Mouse (Mus musculus) kidney, embryonic 16.5 days (tissue): Measurements from ENCODE around the gene Ccdc136. TPM values are rescaled to one million over a fixed set of nuclear protein-coding genes. Genes with fewer than 3 reads are reported as not detected.

Source experiments
- ATAC-seq: fragments of 200-750 bp; cut with Nextera tagmentation; 2 replicates; pipeline ENCODE4 v1.8.0; 2017; ENCODE audit warnings: moderate TSS enrichment; ENCODE audit not compliant: low FRiP score, low TSS enrichment
- H3K27ac ChIP-seq: fragments of 300-500 bp; sonication (generic); 2 replicates; pipeline ENCODE4 v1.5.1; 2014; ENCODE audit warnings: low read length
- H3K27me3 ChIP-seq: fragments of 300-500 bp; sonication (generic); 2 replicates; pipeline ENCODE4 v1.6.1; 2014; ENCODE audit warnings: low read length, control low read depth, mixed read lengths; ENCODE audit not compliant: insufficient read depth
- H3K36me3 ChIP-seq: fragments of 300-500 bp; sonication (generic); 2 replicates; pipeline ENCODE4 v1.6.1; 2014; ENCODE audit warnings: low read length, control low read depth, mixed read lengths; ENCODE audit not compliant: insufficient read depth
- H3K4me1 ChIP-seq: fragments of 300-500 bp; sonication (generic); 2 replicates; pipeline ENCODE4 v1.6.1; 2014; ENCODE audit warnings: low read length, control low read depth, mixed read lengths; ENCODE audit not compliant: insufficient read depth
- H3K4me2 ChIP-seq: fragments of 300-500 bp; sonication (generic); replicated peaks from 2 replicates; pipeline ENCODE4 v1.6.1; 2014; ENCODE audit warnings: low read depth, low read length
- H3K4me3 ChIP-seq: fragments of 300-500 bp; sonication (generic); 2 replicates; pipeline ENCODE4 v1.5.1; 2014; ENCODE audit warnings: mild to moderate bottlenecking, low read length
- H3K9ac ChIP-seq: fragments of 300-500 bp; sonication (generic); replicated peaks from 2 replicates; pipeline ENCODE4 v1.6.1; 2014; ENCODE audit warnings: low read length
- H3K9me3 ChIP-seq: fragments of 300-500 bp; sonication (generic); 2 replicates; pipeline ENCODE4 v1.6.1; 2016; ENCODE audit warnings: low read length, control low read depth
- WGBS: fragments of 180-500 bp; shearing (Covaris S2); extraction: QIAGEN DNeasy Blood & Tissue Kit; methylation state at CpG from one replicate; pipeline ENCODE4 v1.1.7; 2014; 5-methylcytosine and 5-hydroxymethylcytosine counted together
- polyA plus RNA-seq: library from polyadenylated mRNA; unstranded; fragments of >200 nt; fragmentation: Nextera tagmentation; extraction: Ambion mirVana; gene quantifications from 2 replicates; pipeline ENCODE4 v1.2.1, GENCODE M21; 2015

The Ccdc136 gene
- polyA plus RNA-seq, 1 experiment from 2014 or later: 20.2 TPM

GRCm38 (mm10) chr6:29450667-29451066 lies 54.6 kb downstream of the Ccdc136 start:
- Histone ChIP-seq H3K9ac (no peak overlapping the region), H3K27me3 (no peaks in the 10 kb centered on the region), H3K36me3 (peaks cover 36% of the 10 kb centered on the region; the same call in 1 of the 2 replicates), H3K4me2 (no peak overlapping the region), H3K4me1 (no peaks in the 10 kb centered on the region), H3K27ac (no peak overlapping the region), H3K9me3 (no peaks in the 10 kb centered on the region), H3K4me3 (no peak overlapping the region)
- 95% methylated on average over 6 of the region's 6 CpGs for WGBS
- ATAC-seq: no peak

- no peaks in the 10 kb centered on the region for H3K27me3 ChIP-seq
- ATAC-seq: no peak
- H3K36me3 ChIP-seq: 0 out of 2 replicates have a peak, but pooled peaks cover 3% of the 10 kb centered on the region
- WGBS: 51% methylated on average over 7 of the region's 7 CpGs
- H3K9ac ChIP-seq: no peak overlapping the region
- no peak overlapping the region for H3K27ac ChIP-seq
- H3K4me1 ChIP-seq: no peaks in the 10 kb centered on the region
- H3K4me3 ChIP-seq: no peak overlapping the region
- H3K4me2 ChIP-seq: no peak overlapping the region
- no peaks in the 10 kb centered on the region for H3K9me3 ChIP-seq
Observed at GRCm38 (mm10) chr6:29461502-29461901, 65.4 kb downstream of the Ccdc136 start.

- Histone ChIP-seq H3K4me2 (no peak overlapping the region), H3K27ac (no peak overlapping the region), H3K9me3 (no peaks in the 10 kb centered on the region), H3K9ac (no peak overlapping the region), H3K4me3 (no peak overlapping the region), H3K36me3 (0 out of 2 replicates have a peak, but pooled peaks cover 3% of the 10 kb centered on the region), H3K4me1 (peaks cover 2% of the 10 kb centered on the region; the same call in 1 of the 2 replicates), H3K27me3 (no peaks in the 10 kb centered on the region)
- WGBS: 75% methylated on average over 3 of the region's 3 CpGs
- no peak for ATAC-seq
Observed at GRCm38 (mm10) chr6:29463388-29463787, 67.3 kb downstream of the Ccdc136 start.

GRCm38 (mm10) chr6:29467583-29468354 lies 71.7 kb downstream of the Ccdc136 start, which contains the start of gene Atp6v1f:
Gene Atp6v1f, plus strand, starts transcription at chr6:29467718.
- peak within 1 kb of the TSS; percentile 82 for H3K27ac ChIP-seq
- H3K9ac ChIP-seq: peak within 1 kb of the TSS; percentile 70
- peaks cover 10% of the 10 kb centered on the region for H3K36me3 ChIP-seq
- peak within 1 kb of the TSS; percentile 81 for H3K4me3 ChIP-seq
- under 1% methylated on average over 39 of the region's 39 CpGs for WGBS
- ATAC-seq: peak; percentile 94
- H3K4me1 ChIP-seq: peaks cover 7% of the 10 kb centered on the region
- H3K4me2 ChIP-seq: peak within 1 kb of the TSS; percentile 62
- no peaks in the 10 kb centered on the region for H3K27me3 ChIP-seq
- no peaks in the 10 kb centered on the region for H3K9me3 ChIP-seq

- peaks cover 10% of the 10 kb centered on the region for H3K36me3 ChIP-seq
- H3K27me3 ChIP-seq: no peaks in the 10 kb centered on the region
- peaks cover 12% of the 10 kb centered on the region for H3K4me1 ChIP-seq
- WGBS: 82% methylated on average over 3 of the region's 3 CpGs
- H3K4me2 ChIP-seq: peak overlapping the region; percentile 62
- H3K9ac ChIP-seq: peak overlapping the region; percentile 70
- ATAC-seq: no peak
- peak overlapping the region; percentile 82 for H3K27ac ChIP-seq
- no peaks in the 10 kb centered on the region for H3K9me3 ChIP-seq
- H3K4me3 ChIP-seq: peak overlapping the region; percentile 81
Observed at GRCm38 (mm10) chr6:29468851-29469250, 72.7 kb downstream of the Ccdc136 start.

- H3K27ac ChIP-seq: no peak within 1 kb of the TSS
- 82% methylated on average over 4 of the region's 4 CpGs for WGBS
Observed at GRCm38 (mm10) chr6:29471137-29471536, 75.0 kb downstream of the Ccdc136 start, which contains the start of gene Atp6v1fnb. Gene Atp6v1fnb, plus strand, starts transcription at chr6:29471437.

GRCm38 (mm10) chr6:29473941-29474691 lies 78.0 kb downstream of the Ccdc136 start:
- Histone ChIP-seq H3K4me3 (peak overlapping the region; percentile 55), H3K9ac (peak overlapping the region; percentile 61), H3K27ac (no peak overlapping the region), H3K4me1 (peaks cover 8% of the 10 kb centered on the region; the same call in 1 of the 2 replicates), H3K36me3 (peaks cover 10% of the 10 kb centered on the region), H3K4me2 (peak overlapping the region; percentile 74), H3K27me3 (no peaks in the 10 kb centered on the region), H3K9me3 (no peaks in the 10 kb centered on the region)
- WGBS: 4% methylated on average over 33 of the region's 33 CpGs
- peak; percentile 97 for ATAC-seq

More at GRCm38 (mm10) chr6:29471137-29471536, 75.0 kb downstream of the Ccdc136 start, which contains the start of gene Atp6v1fnb:
- Histone ChIP-seq H3K9ac (no peak within 1 kb of the TSS), H3K9me3 (no peaks in the 10 kb centered on the region), H3K4me2 (no peak within 1 kb of the TSS), H3K4me1 (peaks cover 15% of the 10 kb centered on the region), H3K36me3 (peaks cover 10% of the 10 kb centered on the region), H3K27me3 (no peaks in the 10 kb centered on the region), H3K4me3 (no peak within 1 kb of the TSS)
- ATAC-seq: no peak

GRCm38 (mm10) chr6:29474736-29475135 lies 78.6 kb downstream of the Ccdc136 start:
- Histone ChIP-seq H3K27ac (no peak overlapping the region), H3K9me3 (no peaks in the 10 kb centered on the region), H3K9ac (0 out of 2 replicates have a peak overlapping the region, but pooled peaks have one; percentile 61), H3K27me3 (no peaks in the 10 kb centered on the region), H3K4me1 (peaks cover 8% of the 10 kb centered on the region; the same call in 1 of the 2 replicates), H3K4me3 (no peak overlapping the region), H3K4me2 (peak overlapping the region; percentile 74; the same call in 1 of the 2 replicates), H3K36me3 (peaks cover 10% of the 10 kb centered on the region)
- no peak for ATAC-seq
- 69% methylated on average over 2 of the region's 2 CpGs for WGBS
